10 mouse cellular contexts compared by ENCODE assay signal in the genomic region with DNA sequence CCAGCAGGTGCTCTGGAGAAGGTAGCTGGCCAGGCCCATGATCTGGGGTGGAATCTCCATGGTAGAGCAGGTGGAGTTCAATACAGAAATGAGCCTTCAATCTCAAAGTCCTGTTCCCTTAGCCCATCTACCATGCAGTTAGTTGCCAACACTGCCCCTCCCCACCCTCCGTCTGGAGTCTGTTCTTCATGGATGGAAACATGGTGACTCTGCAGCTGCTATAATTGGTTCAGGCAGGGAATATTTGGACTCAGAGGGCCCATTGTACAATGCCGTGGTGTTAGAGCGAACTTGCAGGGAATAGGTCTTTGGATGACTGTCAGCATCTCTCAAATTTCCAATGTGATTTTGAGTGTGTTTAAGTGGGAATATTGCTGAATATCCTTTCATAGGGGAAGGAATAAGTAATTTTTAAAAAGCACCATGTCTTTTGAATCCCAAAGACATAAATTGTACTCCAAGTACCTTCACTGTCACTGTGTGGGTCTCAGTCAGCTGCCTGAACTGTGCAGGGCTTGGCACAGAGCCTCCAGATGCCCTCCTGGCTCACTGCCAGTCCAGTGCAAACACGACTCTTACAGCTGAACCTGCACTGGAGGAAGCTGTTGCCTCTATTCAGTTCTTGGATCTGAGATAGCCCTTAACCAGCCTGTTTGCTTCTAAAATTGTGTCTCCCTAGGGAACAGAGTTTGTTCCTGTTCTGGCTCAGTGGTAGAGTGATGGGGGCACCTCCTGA.
DNase-seq lines count a peak whose midpoint lies in the region; ATAC-seq and TF ChIP-seq lines count a peak whose summit lies in the region.
"Had no signal": no experiment of that assay in that cellular context is flagged by ENCODE, and none has a peak within 500 bp of the region (broad histone marks: within the 10 kb centered on the region; RNA-seq: fewer than 3 reads in every experiment).

No protein-coding gene starts in this region.

- no peak for DNase-seq in hindbrain, embryonic 11.5 days (ENCODE audit: low spot score)
- peak; percentile 72 for DNase-seq in midbrain, embryonic 14.5 days
- peak; percentile 54 for DNase-seq in forebrain, postnatal 0 days
- peak; percentile 24 to 36 for DNase-seq in layer of hippocampus, adult 8-10 months (ENCODE audit: low spot score in 2 of 2)
- no peak for DNase-seq in cerebellum, adult 9-10 months
- no peak for DNase-seq in c-Kit-positive CD71-positive TER-119-positive erythroid progenitor cells, embryonic 14.5 days (ENCODE audit: low spot score)
- DNase-seq: lung, postnatal 10 days had no signal

- H3K4me2 ChIP-seq in hindbrain, embryonic 15.5 days: no peak overlapping the region
- H3K4me2 ChIP-seq in hindbrain, embryonic 11.5 days (replicated peaks; ENCODE audit: low read depth, low read length): no peak overlapping the region
- no peak overlapping the region for H3K4me2 ChIP-seq in midbrain, embryonic 14.5 days (ENCODE audit: low read length)
- no peak overlapping the region for H3K4me2 ChIP-seq in midbrain, embryonic 15.5 days
- H3K4me2 ChIP-seq in forebrain, postnatal 0 days (ENCODE audit: low read depth): no peak overlapping the region
- H3K4me2 ChIP-seq: embryonic facial prominence, embryonic 15.5 days had no signal

- WGBS in hindbrain, embryonic 15.5 days: 57% methylated on average over 4 of the region's 4 CpGs
- 80% methylated on average over 4 of the region's 4 CpGs for WGBS in hindbrain, embryonic 11.5 days
- 68% methylated on average over 4 of the region's 4 CpGs for WGBS in midbrain, embryonic 14.5 days
- WGBS in midbrain, embryonic 15.5 days: 57% methylated on average over 4 of the region's 4 CpGs
- 31% methylated on average over 4 of the region's 4 CpGs for WGBS in forebrain, postnatal 0 days

- no peak overlapping the region for H3K27ac ChIP-seq in hindbrain, embryonic 15.5 days (replicated peaks)
- no peak overlapping the region for H3K27ac ChIP-seq in hindbrain, embryonic 11.5 days (ENCODE audit: low read depth, low read length)
- H3K27ac ChIP-seq in midbrain, embryonic 14.5 days (replicated peaks; ENCODE audit: low read depth, low read length): no peak overlapping the region
- H3K27ac ChIP-seq in midbrain, embryonic 15.5 days: no peak overlapping the region
- no peak overlapping the region; the same call in 1 of the 2 replicates for H3K27ac ChIP-seq in forebrain, postnatal 0 days (ENCODE audit: low read depth, low read length)
- H3K27ac ChIP-seq: embryonic facial prominence, embryonic 15.5 days had no signal

- TF ChIP-seq CTCF in forebrain, postnatal 0 days (IDR thresholded peaks at IDR 0.05; ENCODE audit: low read depth): no peak

- peaks cover 4% of the 10 kb centered on the region; the same call in 1 of the 2 replicates for H3K4me1 ChIP-seq in hindbrain, embryonic 15.5 days (replicated peaks)
- no peaks in the 10 kb centered on the region for H3K4me1 ChIP-seq in hindbrain, embryonic 11.5 days (replicated peaks; ENCODE audit: control insufficient read depth, insufficient read depth, low read length)
- H3K4me1 ChIP-seq in midbrain, embryonic 14.5 days (ENCODE audit: control insufficient read depth, insufficient read depth, low read length): no peaks in the 10 kb centered on the region
- no peaks in the 10 kb centered on the region for H3K4me1 ChIP-seq in midbrain, embryonic 15.5 days
- no peaks in the 10 kb centered on the region for H3K4me1 ChIP-seq in forebrain, postnatal 0 days (ENCODE audit: insufficient read depth)

- no peaks in the 10 kb centered on the region for H3K36me3 ChIP-seq in hindbrain, embryonic 15.5 days
- H3K36me3 ChIP-seq in hindbrain, embryonic 11.5 days (ENCODE audit: control insufficient read depth, insufficient read depth, low read length): no peaks in the 10 kb centered on the region
- H3K36me3 ChIP-seq in midbrain, embryonic 14.5 days (ENCODE audit: control insufficient read depth, insufficient read depth, low read length): no peaks in the 10 kb centered on the region
- H3K36me3 ChIP-seq in midbrain, embryonic 15.5 days (replicated peaks): no peaks in the 10 kb centered on the region
- H3K36me3 ChIP-seq in forebrain, postnatal 0 days (ENCODE audit: insufficient read depth): no peaks in the 10 kb centered on the region
- H3K36me3 ChIP-seq: embryonic facial prominence, embryonic 15.5 days had no signal

- no peak overlapping the region for H3K9ac ChIP-seq in hindbrain, embryonic 15.5 days
- H3K9ac ChIP-seq in hindbrain, embryonic 11.5 days (ENCODE audit: low read depth, low read length): no peak overlapping the region
- H3K9ac ChIP-seq in midbrain, embryonic 14.5 days (replicated peaks; ENCODE audit: low read length): no peak overlapping the region
- H3K9ac ChIP-seq in midbrain, embryonic 15.5 days: no peak overlapping the region
- no peak overlapping the region for H3K9ac ChIP-seq in forebrain, postnatal 0 days
- H3K9ac ChIP-seq: embryonic facial prominence, embryonic 15.5 days had no signal

- no peaks in the 10 kb centered on the region for H3K27me3 ChIP-seq in hindbrain, embryonic 15.5 days
- H3K27me3 ChIP-seq in hindbrain, embryonic 11.5 days (ENCODE audit: control insufficient read depth, insufficient read depth, low read length): no peaks in the 10 kb centered on the region
- no peaks in the 10 kb centered on the region for H3K27me3 ChIP-seq in midbrain, embryonic 14.5 days (ENCODE audit: control insufficient read depth, insufficient read depth, low read length)
- no peaks in the 10 kb centered on the region for H3K27me3 ChIP-seq in midbrain, embryonic 15.5 days (replicated peaks)
- H3K27me3 ChIP-seq in forebrain, postnatal 0 days (ENCODE audit: insufficient read depth, low read length): no peaks in the 10 kb centered on the region
- H3K27me3 ChIP-seq: embryonic facial prominence, embryonic 15.5 days had no signal

- peak; percentile 75; the same call in 1 of the 2 replicates for ATAC-seq in hindbrain, embryonic 15.5 days (ENCODE audit: low FRiP score, low read depth)
- no peak for ATAC-seq in hindbrain, embryonic 11.5 days (ENCODE audit: low FRiP score)
- no peak for ATAC-seq in midbrain, embryonic 14.5 days (ENCODE audit: low FRiP score, low TSS enrichment)
- ATAC-seq in midbrain, embryonic 15.5 days (replicated peaks): no peak
- peak; percentile 56 for ATAC-seq in forebrain, postnatal 0 days

- H3K4me3 ChIP-seq in hindbrain, embryonic 15.5 days: no peak overlapping the region
- no peak overlapping the region for H3K4me3 ChIP-seq in hindbrain, embryonic 11.5 days (ENCODE audit: low read depth, low read length)
- no peak overlapping the region for H3K4me3 ChIP-seq in midbrain, embryonic 14.5 days (replicated peaks; ENCODE audit: low read depth, low read length)
- no peak overlapping the region for H3K4me3 ChIP-seq in midbrain, embryonic 15.5 days
- H3K4me3 ChIP-seq in forebrain, postnatal 0 days (ENCODE audit: low read depth, low read length): no peak overlapping the region
- H3K4me3 ChIP-seq: embryonic facial prominence, embryonic 15.5 days had no signal

- H3K9me3 ChIP-seq in hindbrain, embryonic 15.5 days: no peaks in the 10 kb centered on the region
- H3K9me3 ChIP-seq in hindbrain, embryonic 11.5 days (ENCODE audit: control insufficient read depth, low read length): no peaks in the 10 kb centered on the region
- no peaks in the 10 kb centered on the region for H3K9me3 ChIP-seq in midbrain, embryonic 14.5 days (ENCODE audit: control insufficient read depth, low read length)
- H3K9me3 ChIP-seq in midbrain, embryonic 15.5 days: no peaks in the 10 kb centered on the region
- H3K9me3 ChIP-seq in forebrain, postnatal 0 days (ENCODE audit: low read length): no peaks in the 10 kb centered on the region
- H3K9me3 ChIP-seq: embryonic facial prominence, embryonic 15.5 days had no signal

Comparison
In these comparisons a context has a peak if more than half of its experiments do, and no peak if none do; other contexts are left out.
1. ATAC-seq: peak in hindbrain, embryonic 15.5 days (single experiment) and forebrain, postnatal 0 days (single experiment); none in hindbrain, embryonic 11.5 days (single experiment), midbrain, embryonic 14.5 days (single experiment) and midbrain, embryonic 15.5 days (single experiment).
2. DNase-seq: peak in midbrain, embryonic 14.5 days (single experiment), forebrain, postnatal 0 days (single experiment) and layer of hippocampus, adult 8-10 months (2 of 2); none in hindbrain, embryonic 11.5 days (single experiment), cerebellum, adult 9-10 months (single experiment) and c-Kit-positive CD71-positive TER-119-positive erythroid progenitor cells, embryonic 14.5 days (single experiment).